Mouse (Mus musculus) ES-E14 (cell line): ENCODE measurements around the gene Gmfb.

Experiments used
- CHD2 ChIP-seq: IDR thresholded peaks from 2 replicates; pipeline ENCODE4 v1.6.1; 2014; ENCODE audit warnings: mild to moderate bottlenecking, low read depth, low read length, inconsistent platforms
- HCFC1 ChIP-seq: IDR thresholded peaks from 2 replicates; pipeline ENCODE4 v1.6.1; 2012; ENCODE audit warnings: low read length, inconsistent platforms, borderline replicate concordance; ENCODE audit not compliant: insufficient read depth
- MAFK ChIP-seq: IDR thresholded peaks from 2 replicates; pipeline ENCODE4 v1.6.1; 2014; ENCODE audit warnings: mild to moderate bottlenecking, low read depth, low read length, inconsistent platforms; ENCODE audit not compliant: insufficient read depth
- ZC3H11A ChIP-seq: IDR thresholded peaks from 2 replicates; pipeline ENCODE4 v1.6.1; 2012; ENCODE audit warnings: low read depth, mild to moderate bottlenecking, inconsistent platforms, low read length, borderline replicate concordance
- ZNF384 ChIP-seq: IDR thresholded peaks from 2 replicates; pipeline ENCODE4 v1.6.1; 2012; ENCODE audit warnings: low read depth, low read length, inconsistent platforms

- TF ChIP-seq ZC3H11A (no peak), ZNF384 (no peak), HCFC1 (no peak), CHD2 (no peak), MAFK (no peak)
These were observed 40.9 kb upstream of the Gmfb start for GRCm38 (mm10) chr14:46862922-46863321.
